ENCODE assay signal across 11 mouse cellular contexts in genomic region chr3:80005371-80005770, GRCm38 (mm10).
"Had no signal": no experiment of that assay in that cellular context is flagged by ENCODE, and none has a peak within 500 bp of the region (broad histone marks: within the 10 kb centered on the region; RNA-seq: fewer than 3 reads in every experiment).

No protein-coding gene starts in this region.

- H3K27me3 ChIP-seq: limb, embryonic 13.5 days; midbrain, embryonic 15.5 days; neural tube, embryonic 12.5 days had no signal

- H3K27ac ChIP-seq: limb, embryonic 13.5 days; liver, embryonic 14.5 days; midbrain, embryonic 10.5 days; midbrain, embryonic 15.5 days; neural tube, embryonic 12.5 days had no signal

- H3K4me2 ChIP-seq: limb, embryonic 13.5 days; midbrain, embryonic 15.5 days; neural tube, embryonic 12.5 days had no signal

- H3K4me3 ChIP-seq: limb, embryonic 13.5 days; midbrain, embryonic 10.5 days; midbrain, embryonic 15.5 days; neural tube, embryonic 12.5 days had no signal

- ATAC-seq: midbrain, embryonic 15.5 days had no signal

- H3K4me1 ChIP-seq: midbrain, embryonic 15.5 days; neural tube, embryonic 12.5 days had no signal

- H3K9me3 ChIP-seq: limb, embryonic 13.5 days; midbrain, embryonic 10.5 days; midbrain, embryonic 15.5 days; neural tube, embryonic 12.5 days had no signal

- DNase-seq: kidney, adult 8-10 months; kidney, postnatal 36 days; left cerebral cortex, postnatal 4 days; right cerebral cortex, postnatal 4 days; spleen, adult 18-20 months; thymus, postnatal 36 days had no signal

- H3K9ac ChIP-seq: limb, embryonic 13.5 days; liver, embryonic 14.5 days; midbrain, embryonic 15.5 days; neural tube, embryonic 12.5 days had no signal

- H3K36me3 ChIP-seq: limb, embryonic 13.5 days; midbrain, embryonic 10.5 days; midbrain, embryonic 15.5 days; neural tube, embryonic 12.5 days had no signal
